Mouse (Mus musculus) megakaryocyte, embryonic 14.5 days (primary cell): ENCODE data around the gene Gli3.

Source experiments
- FLI1 ChIP-seq: IDR thresholded peaks from 2 replicates; pipeline ENCODE4 v1.6.1; 2012; ENCODE audit warnings: low read length, inconsistent platforms, mixed read lengths
- GATA1 ChIP-seq: IDR thresholded peaks from 3 replicates; pipeline ENCODE4 v1.6.1; 2012; ENCODE audit warnings: mixed read lengths, low read length, inconsistent platforms, borderline replicate concordance

DNA sequence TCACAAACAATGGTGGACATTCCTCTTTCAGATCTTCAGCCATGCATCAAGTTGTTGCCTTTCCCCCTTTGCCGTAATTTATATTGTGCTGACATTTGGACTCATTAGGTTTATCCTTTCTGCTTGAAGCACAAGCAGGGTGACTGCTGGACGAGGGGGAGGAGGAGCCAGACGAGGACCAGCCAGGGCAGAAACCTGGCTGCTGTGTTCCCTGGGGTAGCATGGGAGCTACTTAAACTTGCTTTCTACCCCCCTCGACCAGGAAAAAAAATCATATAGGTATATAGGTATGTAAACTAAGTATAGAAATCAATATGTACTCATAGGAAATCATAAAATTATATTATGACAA, 207.9 kb downstream of the Gli3 start:
- TF ChIP-seq GATA1 (no peak), FLI1 (no peak)
